Mouse (Mus musculus): ENCODE data around the gene Ttc32. TPM values are rescaled to one million over a fixed set of nuclear protein-coding genes. Genes with fewer than 3 reads are reported as not detected.
"Not testable (repeated sequence)": the region's sequence is repeated elsewhere in the genome, so short reads cannot be mapped to it uniquely, and the experiment has no call there.

Gene Ttc32
- polyA plus RNA-seq, 1 experiment from 2014 or later: 9.1 TPM

- no peak for ATAC-seq (ENCODE audit: low FRiP score, low TSS enrichment)
- Histone ChIP-seq H3K9ac (replicated peaks; ENCODE audit: low read length) (no peak overlapping the region), H3K27ac (replicated peaks; ENCODE audit: low read depth, low read length) (no peak overlapping the region), H3K4me2 (ENCODE audit: low read length) (no peak overlapping the region), H3K9me3 (ENCODE audit: control insufficient read depth, low read length) (no peaks in the 10 kb centered on the region), H3K4me1 (ENCODE audit: control insufficient read depth, insufficient read depth, low read length) (no peaks in the 10 kb centered on the region), H3K27me3 (ENCODE audit: control insufficient read depth, insufficient read depth, low read length) (no peaks in the 10 kb centered on the region), H3K4me3 (replicated peaks; ENCODE audit: low read depth, low read length) (no peak overlapping the region), H3K36me3 (ENCODE audit: control insufficient read depth, insufficient read depth, low read length) (peaks cover 44% of the 10 kb centered on the region)
- WGBS: 79% methylated on average over 3 of the region's 3 CpGs
- DNase-seq: no peak
These were observed 8.8 kb upstream of the Ttc32 start for GRCm38 (mm10) chr12:9020986-9021385.

- Histone ChIP-seq H3K36me3 (ENCODE audit: control insufficient read depth, insufficient read depth, low read length) (peaks cover 30% of the 10 kb centered on the region), H3K27ac (replicated peaks; ENCODE audit: low read depth, low read length) (no peak overlapping the region), H3K4me3 (replicated peaks; ENCODE audit: low read depth, low read length) (no peak overlapping the region), H3K4me2 (ENCODE audit: low read length) (no peak overlapping the region), H3K9me3 (ENCODE audit: control insufficient read depth, low read length) (no peaks in the 10 kb centered on the region), H3K27me3 (ENCODE audit: control insufficient read depth, insufficient read depth, low read length) (no peaks in the 10 kb centered on the region), H3K9ac (replicated peaks; ENCODE audit: low read length) (no peak overlapping the region), H3K4me1 (ENCODE audit: control insufficient read depth, insufficient read depth, low read length) (no peaks in the 10 kb centered on the region)
- ATAC-seq (ENCODE audit: low FRiP score, low TSS enrichment) (no peak), DNase-seq (no peak)
- whole genome bisulfite sequencing: 74% methylated on average over 4 of the region's 4 CpGs
These were observed 6.8 kb upstream of the Ttc32 start for GRCm38 (mm10) chr12:9023031-9023430.

- no peak for DNase-seq
- Histone ChIP-seq H3K36me3 (ENCODE audit: control insufficient read depth, insufficient read depth, low read length) (peaks cover 27% of the 10 kb centered on the region), H3K4me3 (replicated peaks; ENCODE audit: low read depth, low read length) (no peak overlapping the region), H3K4me1 (ENCODE audit: control insufficient read depth, insufficient read depth, low read length) (no peaks in the 10 kb centered on the region), H3K9ac (replicated peaks; ENCODE audit: low read length) (no peak overlapping the region), H3K27me3 (ENCODE audit: control insufficient read depth, insufficient read depth, low read length) (no peaks in the 10 kb centered on the region), H3K27ac (replicated peaks; ENCODE audit: low read depth, low read length) (no peak overlapping the region), H3K4me2 (ENCODE audit: low read length) (no peak overlapping the region), H3K9me3 (ENCODE audit: control insufficient read depth, low read length) (no peaks in the 10 kb centered on the region)
- no peak for ATAC-seq (ENCODE audit: low FRiP score, low TSS enrichment)
- WGBS: 94% methylated on average over 14 of the region's 14 CpGs
These were observed 5.7 kb upstream of the Ttc32 start for GRCm38 (mm10) chr12:9024071-9024470.

GRCm38 (mm10) chr12:9024736-9025135, 5.1 kb upstream of the Ttc32 start:
- H3K27me3 ChIP-seq (ENCODE audit: control insufficient read depth, insufficient read depth, low read length): no peaks in the 10 kb centered on the region
- no peaks in the 10 kb centered on the region for H3K9me3 ChIP-seq (ENCODE audit: control insufficient read depth, low read length)
- no peak for ATAC-seq (ENCODE audit: low FRiP score, low TSS enrichment)
- 91% methylated on average over 13 of the region's 13 CpGs for WGBS
- H3K4me1 ChIP-seq (ENCODE audit: control insufficient read depth, insufficient read depth, low read length): no peaks in the 10 kb centered on the region
- no peak for DNase-seq
- no peak overlapping the region for H3K4me2 ChIP-seq (ENCODE audit: low read length)
- H3K27ac ChIP-seq (replicated peaks; ENCODE audit: low read depth, low read length): no peak overlapping the region
- no peak overlapping the region for H3K9ac ChIP-seq (replicated peaks; ENCODE audit: low read length)
- H3K4me3 ChIP-seq (replicated peaks; ENCODE audit: low read depth, low read length): no peak overlapping the region
- H3K36me3 ChIP-seq (ENCODE audit: control insufficient read depth, insufficient read depth, low read length): peaks cover 22% of the 10 kb centered on the region

GRCm38 (mm10) chr12:9026843-9027242, 3.0 kb upstream of the Ttc32 start:
- H3K27ac ChIP-seq (replicated peaks; ENCODE audit: low read depth, low read length): no peak overlapping the region
- DNase-seq: no peak
- H3K4me2 ChIP-seq (ENCODE audit: low read length): no peak overlapping the region
- H3K36me3 ChIP-seq (ENCODE audit: control insufficient read depth, insufficient read depth, low read length): peaks cover 14% of the 10 kb centered on the region
- no peak overlapping the region for H3K9ac ChIP-seq (replicated peaks; ENCODE audit: low read length)
- H3K9me3 ChIP-seq (ENCODE audit: control insufficient read depth, low read length): no peaks in the 10 kb centered on the region
- H3K4me1 ChIP-seq (ENCODE audit: control insufficient read depth, insufficient read depth, low read length): no peaks in the 10 kb centered on the region
- no peak overlapping the region for H3K4me3 ChIP-seq (replicated peaks; ENCODE audit: low read depth, low read length)
- no peak for ATAC-seq (ENCODE audit: low FRiP score, low TSS enrichment)
- no peaks in the 10 kb centered on the region for H3K27me3 ChIP-seq (ENCODE audit: control insufficient read depth, insufficient read depth, low read length)

GRCm38 (mm10) chr12:9028816-9029215, 981 bp upstream of the Ttc32 start:
- H3K27me3 ChIP-seq (ENCODE audit: control insufficient read depth, insufficient read depth, low read length); H3K9ac ChIP-seq (replicated peaks; ENCODE audit: low read length); H3K4me1 ChIP-seq (ENCODE audit: control insufficient read depth, insufficient read depth, low read length); H3K4me3 ChIP-seq (replicated peaks; ENCODE audit: low read depth, low read length); DNase-seq; ATAC-seq (ENCODE audit: low FRiP score, low TSS enrichment); H3K9me3 ChIP-seq (ENCODE audit: control insufficient read depth, low read length); H3K4me2 ChIP-seq (ENCODE audit: low read length); H3K27ac ChIP-seq (replicated peaks; ENCODE audit: low read depth, low read length): not testable (repeated sequence)
- peaks cover 14% of the 10 kb centered on the region for H3K36me3 ChIP-seq (ENCODE audit: control insufficient read depth, insufficient read depth, low read length)
- 95% methylated on average over 7 of the region's 7 CpGs for WGBS

GRCm38 (mm10) chr12:9029506-9029887, 300 bp upstream of the Ttc32 start:
- peak; percentile 35; the same call in 1 of the 2 replicates for ATAC-seq (ENCODE audit: low FRiP score, low TSS enrichment)
- no peak for DNase-seq
- peak overlapping the region; percentile 71; the same call in 1 of the 2 replicates for H3K9ac ChIP-seq (replicated peaks; ENCODE audit: low read length)

GRCm38 (mm10) chr12:9031166-9031565, 1.4 kb downstream of the Ttc32 start:
- peak overlapping the region; percentile 71 for H3K9ac ChIP-seq (replicated peaks; ENCODE audit: low read length)
- no peak for DNase-seq
- H3K27me3 ChIP-seq (ENCODE audit: control insufficient read depth, insufficient read depth, low read length): no peaks in the 10 kb centered on the region
- 0 out of 2 replicates have a peak overlapping the region, but pooled peaks have one; percentile 95 for H3K27ac ChIP-seq (replicated peaks; ENCODE audit: low read depth, low read length)
- H3K36me3 ChIP-seq (ENCODE audit: control insufficient read depth, insufficient read depth, low read length): peaks cover 7% of the 10 kb centered on the region
- no peak for ATAC-seq (ENCODE audit: low FRiP score, low TSS enrichment)
- H3K4me1 ChIP-seq (ENCODE audit: control insufficient read depth, insufficient read depth, low read length): no peaks in the 10 kb centered on the region
- WGBS: 70% methylated on average over 8 of the region's 8 CpGs
- H3K9me3 ChIP-seq (ENCODE audit: control insufficient read depth, low read length): no peaks in the 10 kb centered on the region
- H3K4me2 ChIP-seq (ENCODE audit: low read length): peak overlapping the region; percentile 88
- H3K4me3 ChIP-seq (replicated peaks; ENCODE audit: low read depth, low read length): peak overlapping the region; percentile 64

More at GRCm38 (mm10) chr12:9029506-9029887, 300 bp upstream of the Ttc32 start:
- Histone ChIP-seq H3K27me3 (ENCODE audit: control insufficient read depth, insufficient read depth, low read length) (no peaks in the 10 kb centered on the region), H3K4me2 (ENCODE audit: low read length) (peak overlapping the region; percentile 88), H3K27ac (replicated peaks; ENCODE audit: low read depth, low read length) (peak overlapping the region; percentile 95), H3K36me3 (ENCODE audit: control insufficient read depth, insufficient read depth, low read length) (peaks cover 11% of the 10 kb centered on the region), H3K9me3 (ENCODE audit: control insufficient read depth, low read length) (no peaks in the 10 kb centered on the region), H3K4me3 (replicated peaks; ENCODE audit: low read depth, low read length) (peak overlapping the region; percentile 64), H3K4me1 (ENCODE audit: control insufficient read depth, insufficient read depth, low read length) (no peaks in the 10 kb centered on the region)
- 58% methylated on average over 4 of the region's 4 CpGs for WGBS

- Histone ChIP-seq H3K4me1 (ENCODE audit: control insufficient read depth, insufficient read depth, low read length) (no peaks in the 10 kb centered on the region), H3K4me2 (ENCODE audit: low read length) (no peak overlapping the region), H3K9me3 (ENCODE audit: control insufficient read depth, low read length) (no peaks in the 10 kb centered on the region), H3K36me3 (ENCODE audit: control insufficient read depth, insufficient read depth, low read length) (peaks cover 4% of the 10 kb centered on the region), H3K9ac (replicated peaks; ENCODE audit: low read length) (no peak overlapping the region), H3K27ac (replicated peaks; ENCODE audit: low read depth, low read length) (no peak overlapping the region), H3K27me3 (ENCODE audit: control insufficient read depth, insufficient read depth, low read length) (no peaks in the 10 kb centered on the region), H3K4me3 (replicated peaks; ENCODE audit: low read depth, low read length) (no peak overlapping the region)
- no peak for ATAC-seq (ENCODE audit: low FRiP score, low TSS enrichment)
- no peak for DNase-seq
These were observed 3.3 kb downstream of the Ttc32 start for GRCm38 (mm10) chr12:9033140-9033539.
